Mouse (Mus musculus) natural killer cell, adult 2 months (primary cell): ENCODE measurements around the gene Nup188.
A peak's percentile ranks its signal among the peaks of the same experiment; 100 is the strongest.

Source experiments
- DNase-seq, 2 experiments: peaks; one replicate each; pipeline ENCODE4 v3.0.0; 2022; ENCODE audit warnings: low spot score in 2 of 2

The Nup188 gene

DNA sequence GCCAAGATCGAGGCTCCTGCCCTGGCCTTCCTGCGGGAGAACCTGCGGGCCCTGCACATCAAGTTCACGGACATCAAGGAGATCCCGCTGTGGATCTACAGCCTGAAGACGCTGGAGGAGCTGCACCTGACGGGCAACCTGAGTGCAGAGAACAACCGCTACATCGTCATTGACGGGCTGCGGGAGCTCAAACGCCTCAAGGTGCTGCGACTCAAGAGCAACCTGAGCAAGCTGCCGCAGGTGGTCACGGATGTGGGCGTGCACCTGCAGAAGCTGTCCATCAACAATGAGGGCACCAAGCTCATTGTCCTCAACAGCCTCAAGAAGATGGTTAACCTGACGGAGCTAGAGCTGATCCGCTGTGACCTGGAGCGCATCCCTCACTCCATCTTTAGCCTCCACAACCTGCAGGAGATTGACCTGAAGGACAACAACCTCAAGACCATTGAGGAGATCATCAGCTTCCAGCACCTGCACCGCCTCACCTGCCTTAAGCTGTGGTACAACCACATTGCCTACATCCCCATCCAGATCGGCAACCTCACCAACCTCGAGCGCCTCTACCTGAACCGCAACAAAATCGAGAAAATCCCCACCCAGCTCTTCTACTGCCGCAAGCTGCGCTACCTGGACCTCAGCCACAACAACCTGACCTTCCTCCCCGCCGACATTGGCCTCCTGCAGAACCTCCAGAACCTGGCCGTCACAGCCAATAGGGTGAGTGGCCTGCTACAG, 29.4 kb upstream of the Nup188 start:
- DNase-seq, result no peak

DNA sequence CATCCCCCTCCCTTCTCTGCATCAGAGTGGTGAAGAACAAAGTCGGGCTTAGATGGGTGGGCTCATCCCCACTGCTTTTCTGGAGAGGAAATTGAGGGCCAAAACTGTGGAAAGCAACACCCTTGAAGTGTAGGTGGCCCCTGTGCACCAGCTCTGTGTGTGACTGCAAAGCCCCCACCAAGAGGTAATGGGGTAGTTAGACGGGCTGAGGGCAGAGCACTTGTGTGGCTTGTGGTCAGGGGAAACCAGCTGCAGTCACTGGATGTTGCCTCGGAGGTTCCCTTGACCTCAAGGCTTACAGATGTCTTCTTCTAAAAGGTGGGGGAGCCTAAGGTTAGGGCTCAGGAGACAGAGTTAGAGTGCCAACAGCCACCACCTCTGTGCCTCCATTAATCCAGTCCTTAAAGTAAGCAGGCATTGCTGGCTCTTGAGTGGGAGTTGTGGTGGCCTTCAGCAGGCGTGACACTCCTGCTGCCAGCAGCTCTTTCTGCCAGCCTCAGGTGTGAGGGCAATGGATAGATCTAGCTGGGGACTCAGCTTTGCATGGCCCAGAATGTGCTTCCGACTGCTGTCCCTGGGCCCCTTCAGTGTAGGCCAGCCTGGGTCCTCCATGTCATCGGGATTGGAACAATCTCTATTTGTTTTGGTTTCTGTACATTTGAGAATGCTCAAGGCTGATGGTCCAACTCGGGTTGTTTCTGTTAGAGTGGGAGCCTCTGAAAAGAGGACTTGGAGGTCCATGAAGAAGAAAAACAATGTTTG, 28.3 kb upstream of the Nup188 start:
- DNase-seq, result peak; percentile 44 to 65

DNA sequence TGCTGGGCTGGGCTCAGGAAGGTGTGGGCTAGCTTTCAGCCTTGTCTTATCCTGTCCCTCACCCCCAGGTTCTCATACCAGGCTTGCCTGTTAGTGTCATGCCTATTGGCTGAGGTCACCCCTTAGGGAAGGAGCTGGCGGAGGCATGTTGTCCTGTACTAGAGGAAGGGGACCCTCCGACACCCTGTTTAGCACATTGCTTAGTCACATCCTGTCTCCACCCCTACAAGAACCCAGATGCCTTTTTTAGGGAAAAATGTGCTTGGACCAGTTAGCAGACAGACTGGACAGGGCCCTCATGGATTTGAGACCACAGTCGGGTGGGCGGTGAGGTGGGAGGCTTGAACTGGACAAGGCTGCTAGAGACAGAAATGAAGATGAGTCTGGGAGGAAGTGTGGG, 27.6 kb upstream of the Nup188 start:
- DNase-seq, result peak in 1 of 2 experiments; percentile 27

DNA sequence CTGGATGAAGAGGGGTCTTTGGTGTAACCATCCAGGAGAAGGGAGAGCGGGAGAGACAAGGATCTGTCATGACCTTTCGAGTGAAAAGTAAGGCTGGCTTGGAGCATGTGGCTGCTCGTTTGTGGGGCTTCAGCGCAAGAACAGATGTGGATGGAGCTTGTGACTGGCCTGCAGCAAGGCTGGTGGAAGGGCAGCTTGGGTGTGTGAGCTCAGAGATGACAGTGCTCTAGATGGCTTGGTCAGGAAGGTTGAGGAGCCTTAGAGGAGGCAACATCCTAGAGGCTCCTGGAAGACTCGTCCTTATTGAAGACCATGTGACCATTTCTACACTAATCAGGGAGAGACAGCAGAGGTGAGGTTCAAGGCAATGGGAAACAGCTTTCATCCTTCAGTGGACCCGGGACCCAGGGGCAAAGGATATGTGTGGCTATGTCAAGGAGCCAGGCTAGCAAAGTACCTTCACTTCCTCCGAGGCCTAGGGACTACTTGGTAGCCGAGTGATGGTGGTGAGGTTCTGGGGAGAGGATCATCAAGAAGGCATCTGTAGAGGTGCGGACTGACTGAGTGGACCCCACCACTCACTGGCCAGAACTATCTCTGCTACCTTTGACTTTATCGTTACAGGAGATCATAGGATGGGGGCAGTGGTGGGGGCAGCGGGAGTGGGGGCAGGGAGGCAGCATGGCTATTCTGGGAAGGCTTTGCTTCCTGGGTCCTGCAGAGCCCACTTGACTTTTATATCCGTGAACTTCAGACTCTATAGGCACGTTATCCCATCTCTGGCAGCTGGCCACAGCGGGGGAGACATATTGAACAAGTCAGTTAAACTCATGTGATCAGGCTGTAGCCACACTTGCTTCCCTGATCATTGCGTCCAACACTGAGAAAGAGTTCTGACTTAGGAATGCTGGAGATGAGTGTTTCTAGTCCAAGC, 26.8 kb upstream of the Nup188 start:
- no peak for DNase-seq

DNA sequence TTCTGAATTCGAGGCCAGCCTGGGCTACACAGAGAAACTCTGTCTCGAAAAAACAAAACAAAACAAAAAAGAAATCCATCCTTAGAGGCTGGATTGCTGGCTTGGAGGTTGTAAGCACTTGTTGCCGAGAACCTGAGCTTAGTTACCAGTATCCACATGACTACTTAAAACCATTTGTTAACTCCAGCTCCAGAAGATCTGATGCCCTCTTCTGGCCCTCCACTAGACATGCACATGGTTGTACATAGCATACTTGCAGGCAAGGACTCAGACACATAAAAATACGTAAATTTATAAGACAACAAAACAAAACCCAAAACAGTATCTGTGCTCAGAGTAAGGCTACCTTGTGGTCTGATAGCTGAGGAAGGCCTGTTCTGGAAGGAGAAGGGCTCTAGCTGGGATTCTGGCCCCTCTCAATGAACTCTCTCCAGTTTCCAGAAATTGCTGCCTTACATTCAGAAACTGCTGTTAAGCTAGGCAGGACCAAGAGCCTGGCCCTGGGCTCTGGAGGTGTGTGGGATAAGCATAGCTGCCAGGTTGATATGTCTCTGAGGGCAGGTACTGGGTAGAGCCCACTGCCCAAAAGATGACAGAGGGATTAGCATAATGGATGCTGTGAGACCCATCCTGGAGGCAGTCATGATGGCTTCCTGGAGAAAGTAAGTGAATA, 25.0 kb upstream of the Nup188 start:
- DNase-seq, result no peak

DNA sequence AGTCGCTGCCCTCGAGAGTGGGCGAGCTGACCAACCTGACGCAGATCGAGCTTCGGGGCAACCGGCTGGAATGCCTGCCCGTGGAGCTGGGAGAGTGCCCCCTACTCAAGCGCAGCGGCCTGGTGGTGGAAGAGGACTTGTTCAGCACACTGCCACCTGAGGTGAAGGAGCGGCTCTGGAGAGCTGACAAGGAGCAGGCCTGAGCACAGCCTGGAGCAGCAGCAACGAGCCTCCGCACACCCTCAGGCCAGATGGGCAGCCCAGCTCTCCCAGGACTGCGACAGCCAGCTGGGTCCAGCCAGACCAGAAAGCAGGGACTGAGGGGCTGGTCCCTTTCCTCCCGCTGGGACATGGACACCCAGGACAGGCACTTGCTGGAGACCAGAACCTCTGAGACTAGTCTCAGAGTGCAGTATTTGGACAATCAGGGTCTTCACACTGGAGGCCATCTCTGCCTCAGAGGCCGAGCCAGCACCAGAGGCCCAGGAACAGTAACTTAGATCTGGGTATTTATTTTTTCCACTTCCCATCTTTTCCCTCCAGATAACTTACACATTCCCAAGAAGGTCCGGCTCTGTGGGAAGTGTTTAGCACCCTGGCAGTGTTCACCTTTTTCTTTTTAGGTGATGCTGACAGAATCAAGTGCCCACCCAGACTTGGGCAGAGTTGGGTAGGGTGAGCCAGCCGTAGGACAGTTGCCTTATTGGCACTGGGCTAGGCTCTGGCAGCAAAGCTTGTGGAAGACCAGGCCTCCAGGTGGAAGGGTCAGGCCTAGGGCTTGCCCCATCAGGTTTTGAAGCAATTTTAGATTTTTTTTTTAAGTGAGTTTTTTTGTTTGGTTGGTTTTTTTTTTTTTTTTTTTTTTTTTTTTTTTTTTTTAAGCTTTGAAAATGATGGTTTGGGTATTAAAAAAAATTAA, 24.0 kb upstream of the Nup188 start:
- no peak for DNase-seq

DNA sequence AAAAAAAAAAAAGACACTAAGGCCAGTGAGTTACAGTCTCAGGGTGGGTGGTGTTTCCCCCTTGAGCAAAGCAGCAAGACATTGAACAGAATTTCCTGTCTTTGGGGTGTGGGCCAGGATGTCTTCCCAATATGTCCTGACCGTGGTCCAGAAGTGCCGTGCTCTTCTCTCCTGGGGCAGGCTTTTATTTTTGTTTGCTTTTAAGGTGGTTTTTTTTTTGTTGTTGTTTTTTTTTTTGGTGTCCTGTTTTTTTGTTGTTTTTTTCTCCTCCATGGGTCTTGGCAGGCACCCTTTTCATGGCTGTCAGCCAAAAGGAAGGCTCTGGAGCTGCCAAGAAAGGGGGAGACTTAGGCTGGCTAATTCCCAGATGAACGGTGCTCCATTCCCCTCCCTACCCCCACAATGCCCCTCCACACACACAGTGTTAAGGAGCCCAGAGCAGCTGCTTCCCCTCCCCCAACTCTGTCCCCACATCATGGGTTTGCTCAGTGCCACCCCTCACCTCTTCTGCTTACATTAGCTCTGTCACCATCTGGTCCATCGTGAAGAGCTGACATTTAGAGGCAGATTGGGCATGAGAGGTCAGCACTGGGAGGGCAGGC, 23.3 kb upstream of the Nup188 start:
- DNase-seq, result no peak

DNA sequence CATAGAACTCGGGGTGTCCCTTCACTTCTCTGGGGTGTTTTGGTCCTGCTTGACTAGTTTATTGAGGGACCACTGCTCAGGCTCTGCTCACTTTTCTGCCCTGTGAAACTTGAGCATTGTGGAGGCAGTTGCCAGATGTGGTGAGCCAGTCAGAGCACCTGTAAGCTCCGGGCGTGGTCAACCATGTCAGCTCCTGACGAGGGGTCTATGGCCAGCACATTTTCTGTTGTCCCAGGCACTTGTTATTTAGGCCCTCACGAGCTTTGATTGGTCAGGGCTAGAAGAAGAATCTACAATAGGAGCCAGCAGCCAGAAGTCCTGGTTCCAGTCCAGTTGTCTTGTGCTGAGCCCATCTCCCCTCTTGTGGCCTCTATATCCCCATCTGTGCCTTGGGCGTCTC, 22.4 kb upstream of the Nup188 start:
- DNase-seq, result no peak

DNA sequence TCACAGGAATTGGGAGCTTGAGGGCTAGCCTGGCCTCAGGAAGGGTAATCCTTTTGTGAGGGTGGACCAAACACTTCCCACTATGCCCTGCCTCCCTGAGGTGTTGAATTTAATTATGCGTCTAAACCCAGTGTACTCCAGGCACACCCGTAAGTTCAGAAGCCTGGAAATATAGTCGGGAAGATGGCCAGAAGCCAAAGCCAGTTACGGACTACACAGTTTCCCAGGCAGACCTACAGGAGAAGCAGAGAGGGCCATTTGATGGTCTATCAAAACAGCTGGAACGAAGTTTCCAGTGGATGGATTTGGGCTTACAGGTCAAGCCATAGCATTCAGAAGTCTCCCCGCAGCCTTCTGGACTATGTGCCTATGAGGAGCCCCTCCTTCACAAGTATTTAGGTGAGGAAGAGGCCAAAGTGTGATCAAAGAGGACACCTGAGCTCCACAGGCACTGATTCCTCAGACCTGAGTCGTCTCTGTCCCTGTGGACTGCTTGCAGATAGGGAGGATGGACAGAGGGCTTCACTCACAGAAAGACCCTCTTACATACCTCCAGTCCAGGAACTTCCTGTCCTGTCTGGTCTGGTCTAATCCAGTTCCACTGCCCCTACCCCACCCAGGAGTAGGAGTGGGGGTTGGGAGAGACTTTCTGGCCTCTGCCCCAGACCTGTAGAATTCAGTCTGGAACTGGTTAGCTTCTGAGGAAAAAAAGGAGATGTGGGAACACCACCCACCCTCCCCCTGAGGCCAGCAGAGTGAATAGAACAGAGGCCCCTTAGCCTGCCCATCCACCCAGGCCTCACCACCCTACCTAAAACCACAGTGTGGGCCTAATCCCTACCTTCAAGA, 21.3 kb upstream of the Nup188 start:
- no peak for DNase-seq

DNA sequence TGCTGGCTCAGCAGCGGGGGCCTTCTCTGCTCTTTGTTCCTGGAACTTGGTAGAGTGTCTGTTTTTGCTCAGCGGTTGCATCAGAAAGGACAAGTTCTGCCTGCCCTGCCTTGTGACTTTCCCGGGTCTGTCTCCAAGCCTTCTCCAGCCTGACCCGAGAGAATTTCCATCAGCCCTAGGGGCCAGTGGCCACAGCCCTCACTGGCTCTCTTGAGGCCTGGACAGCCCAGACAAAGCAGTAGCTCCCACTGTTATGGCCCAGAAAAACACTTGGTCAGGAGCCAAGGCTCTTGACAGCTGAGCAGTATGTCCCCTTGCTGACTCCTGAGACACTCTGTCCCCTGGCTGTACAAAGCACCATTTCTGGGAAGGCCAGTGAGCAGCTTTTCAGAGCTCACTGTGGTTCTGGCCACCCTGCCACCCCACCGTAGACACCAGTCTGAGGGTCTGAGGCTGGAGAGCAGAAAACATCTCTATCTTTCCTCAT, 20.4 kb upstream of the Nup188 start, which contains the start of gene Phyhd1:
Phyhd1 (plus strand) TSS at position 437 of the 487 bp plus-strand sequence.
- no peak for DNase-seq

DNA sequence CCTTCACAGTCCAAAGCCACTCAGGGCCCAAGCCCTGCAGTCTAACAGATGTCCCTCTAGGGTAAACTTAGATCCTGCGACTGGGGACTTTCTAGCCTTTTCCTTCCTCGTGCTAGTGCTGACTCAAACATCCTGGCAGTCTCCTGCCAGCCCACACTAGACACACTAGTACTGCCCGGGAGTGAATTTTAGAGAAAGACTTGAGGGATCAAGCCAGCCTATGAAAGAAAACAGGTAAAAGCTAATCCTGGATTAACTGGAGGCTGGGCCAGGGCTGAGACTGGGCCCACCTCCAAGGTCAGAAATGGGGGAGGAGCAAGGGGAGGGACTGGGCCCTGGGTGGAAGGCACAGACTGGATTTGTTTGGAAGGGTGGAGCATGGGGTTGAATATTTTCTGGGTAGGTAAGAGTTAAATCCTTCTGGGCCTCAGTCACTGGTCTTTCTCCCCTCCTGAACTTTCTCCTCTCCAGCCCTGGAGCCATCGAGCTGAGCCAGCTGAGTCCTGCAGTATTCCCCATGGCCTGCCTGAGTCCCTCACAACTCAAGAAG, 19.7 kb upstream of the Nup188 start:
- DNase-seq, result no peak

DNA sequence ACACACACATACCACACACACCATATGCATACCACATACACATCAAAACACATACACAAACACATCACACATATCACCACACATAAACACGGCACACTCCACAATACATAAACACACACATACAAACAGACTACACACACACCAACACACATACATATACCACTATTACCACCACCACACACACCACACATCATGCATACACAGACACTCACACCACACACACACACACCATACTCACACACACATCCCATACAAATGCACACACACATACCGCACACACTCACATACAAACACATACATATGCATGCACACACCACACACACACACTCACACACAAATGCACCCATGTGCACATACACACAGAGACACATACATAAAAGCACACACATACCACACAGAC, 18.7 kb upstream of the Nup188 start:
- no peak for DNase-seq

DNA sequence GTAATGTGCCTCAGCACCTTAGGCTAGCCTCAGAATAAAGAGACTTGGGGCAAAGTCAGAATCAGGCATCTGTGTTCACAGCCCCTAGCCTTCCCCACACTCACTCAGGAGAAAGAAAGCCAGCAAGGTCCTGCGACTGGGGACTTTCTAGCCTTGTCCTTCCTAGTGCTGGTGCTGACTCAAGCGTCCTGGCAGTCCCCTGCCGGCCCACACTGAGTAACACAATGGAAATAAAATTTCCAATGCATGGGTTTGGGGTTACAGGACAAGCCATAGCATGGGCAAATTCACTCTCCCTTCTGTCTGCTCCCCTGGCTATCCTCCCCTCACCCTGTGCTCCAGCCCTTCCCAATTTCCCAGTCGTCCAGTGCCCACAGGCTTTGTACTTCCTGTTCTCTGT, 17.8 kb upstream of the Nup188 start:
- no peak for DNase-seq

DNA sequence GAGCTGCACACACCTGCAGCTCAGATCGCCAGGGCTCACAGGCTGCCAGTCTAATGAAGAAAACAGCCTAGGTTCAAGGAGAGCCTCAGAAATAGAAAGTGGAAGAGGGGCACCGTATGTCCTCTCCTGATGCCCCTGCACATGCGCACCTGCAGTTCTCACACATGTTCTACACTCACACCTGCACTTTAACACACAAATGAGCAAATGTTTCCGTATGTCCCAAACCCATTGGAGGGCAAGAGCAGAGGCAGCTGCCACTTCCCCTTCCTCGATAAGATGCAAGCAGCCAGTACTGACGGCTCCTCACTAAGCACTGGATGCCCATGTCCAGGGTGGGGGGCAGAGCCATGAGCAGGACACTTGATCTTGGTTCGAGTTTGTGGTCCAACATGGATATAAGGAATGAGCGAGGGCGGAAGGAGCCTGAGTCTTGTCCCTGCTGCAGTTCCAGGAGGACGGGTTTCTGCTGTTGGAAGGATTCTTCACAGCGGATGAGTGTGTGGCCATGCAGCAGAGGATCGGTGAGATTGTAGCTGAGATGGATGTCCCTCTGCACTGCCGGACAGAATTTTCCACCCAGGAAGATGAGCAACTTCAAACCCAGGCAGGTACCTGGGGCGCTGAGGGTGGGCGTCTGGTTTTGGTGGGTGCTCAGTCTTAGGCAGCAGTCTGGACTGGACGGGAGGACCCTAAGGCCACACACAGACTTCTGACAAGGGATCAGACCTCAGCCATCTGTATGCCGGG, 16.8 kb upstream of the Nup188 start:
- DNase-seq, result no peak

DNA sequence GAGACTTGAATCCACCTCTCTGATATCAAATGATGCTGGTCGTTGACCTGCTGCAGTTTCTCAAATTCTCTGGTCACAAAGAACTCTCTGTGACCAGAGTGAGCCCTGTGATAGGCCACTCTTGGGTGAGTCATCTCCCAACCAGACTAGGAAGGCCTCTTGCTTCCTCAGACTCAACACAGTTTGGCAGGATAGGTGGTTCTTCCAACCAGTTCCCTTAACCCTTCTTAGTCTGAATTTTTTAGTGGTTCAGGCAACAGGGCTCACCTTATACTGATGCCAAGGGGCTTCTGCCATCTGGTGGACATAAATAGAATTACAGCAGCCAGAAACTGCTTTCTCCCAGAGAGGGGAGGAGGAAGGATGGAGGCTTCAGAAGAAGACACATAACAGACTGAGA, 16.1 kb upstream of the Nup188 start:
- DNase-seq, result peak; percentile 54 to 62

DNA sequence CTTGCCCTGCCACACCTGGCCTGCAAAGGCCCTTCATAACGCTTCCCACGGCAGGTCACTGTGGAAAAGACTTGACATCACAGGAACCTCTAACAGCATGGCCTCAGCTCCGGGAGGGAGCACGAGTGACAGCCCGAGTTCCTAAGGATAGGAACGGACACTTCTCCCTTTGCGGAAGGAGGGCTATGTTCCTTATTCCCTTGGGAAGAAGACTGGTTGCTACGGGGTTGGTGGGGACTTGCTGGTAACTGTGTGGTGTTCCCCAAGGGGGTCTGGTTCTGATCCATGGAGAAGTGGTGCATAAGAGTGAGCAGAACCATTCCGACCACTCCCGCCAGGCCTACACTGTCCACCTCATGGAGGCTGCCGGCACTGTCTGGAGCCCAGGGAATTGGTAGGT, 5.5 kb upstream of the Nup188 start, which contains the start of gene Gm28038:
Gm28038 (plus strand) TSS at position 301 of the 400 bp plus-strand sequence.
- no peak for DNase-seq

DNA sequence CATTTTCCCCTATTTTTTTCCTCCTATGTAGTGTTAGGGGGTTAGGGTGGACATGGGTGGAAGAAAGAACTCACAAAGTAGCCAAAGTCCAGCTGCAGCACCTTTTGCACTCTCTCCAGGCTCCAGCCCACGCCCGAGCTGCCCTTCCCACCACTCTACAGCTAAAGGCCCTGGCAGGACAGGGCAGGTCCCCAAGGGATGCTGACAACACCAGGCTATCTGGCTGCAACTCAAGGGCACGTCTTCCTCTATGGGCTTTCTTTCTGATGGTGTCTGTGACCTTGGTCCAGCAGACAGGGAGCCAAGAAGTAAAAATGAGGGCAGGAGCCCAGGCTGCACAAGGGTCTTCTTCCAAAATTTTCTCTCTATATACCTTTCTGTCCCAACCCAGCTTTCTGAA, 4.5 kb upstream of the Nup188 start:
- no peak for DNase-seq

DNA sequence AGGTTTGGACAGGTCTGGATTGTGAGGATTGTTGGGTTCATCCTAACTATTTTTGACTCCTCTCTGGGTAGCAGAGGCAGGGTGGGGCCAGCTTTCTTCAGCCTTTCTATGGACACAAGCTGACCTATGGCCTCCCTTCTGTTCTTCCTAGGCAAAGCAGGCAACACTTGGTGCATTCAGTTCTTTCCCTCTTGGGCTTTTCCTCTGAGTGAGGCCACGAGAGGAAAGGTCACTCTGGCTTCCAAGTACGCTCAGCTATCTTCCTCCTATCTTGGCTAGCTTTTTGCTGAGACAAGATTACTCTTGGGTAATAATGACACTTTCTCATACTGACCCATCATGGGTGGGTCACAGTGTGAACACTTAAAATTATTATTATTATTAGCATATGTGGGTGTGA, 3.0 kb upstream of the Nup188 start:
- DNase-seq, result no peak
